Mouse (Mus musculus) cerebellum, adult 11-12 months (tissue): Measurements from ENCODE around the gene Gm30737.
"Not testable (repeated sequence)": the region's sequence is repeated elsewhere in the genome, so short reads cannot be mapped to it uniquely, and the experiment has no call there.

Experiments
- DNase-seq: peaks from one replicate; pipeline ENCODE4 v3.0.0; 2022

Gene Gm30737

GRCm38 (mm10) chrY:14400410-14400809, at the start of gene Gm30737:
Gm30737 (plus strand) TSS chrY:14400710.
- not testable (repeated sequence) for DNase-seq
